Mouse (Mus musculus): ENCODE measurements around the gene Rbm8a.

DNA sequence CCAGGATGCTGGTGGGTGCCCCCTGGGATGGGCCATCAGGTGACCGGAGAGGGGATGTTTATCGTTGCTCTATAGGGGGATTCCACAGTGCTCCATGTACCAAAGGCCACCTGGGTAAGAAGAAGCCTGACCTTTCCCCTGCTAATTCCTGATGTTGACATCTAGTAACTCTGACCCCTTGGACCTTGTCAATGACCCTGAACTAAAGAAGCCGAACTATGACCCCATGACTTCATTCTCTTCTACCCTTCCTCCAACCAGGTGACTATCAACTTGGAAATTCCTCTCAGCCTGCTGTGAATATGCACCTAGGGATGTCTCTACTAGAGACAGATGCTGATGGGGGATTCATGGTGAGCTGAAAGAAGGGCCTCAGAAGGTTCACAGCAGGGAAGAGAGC is 17.6 kb downstream of the Rbm8a start:
- TF ChIP-seq CTCF (IDR thresholded peaks at IDR 0.05; ENCODE audit: low read depth, low read length) (no peak), GATA1 (IDR thresholded peaks at IDR 0.05; ENCODE audit: borderline replicate concordance, low read length) (no peak), GATA2 (IDR thresholded peaks at IDR 0.05; ENCODE audit: borderline replicate concordance, low read depth, low read length) (no peak), TAL1 (conservative IDR thresholded peaks at IDR 0.05; ENCODE audit: low read depth, low read length) (no peak)

All from G1E (cell line).